Mouse (Mus musculus): ENCODE data around the gene Zfp692. TPM values are rescaled to one million over a fixed set of nuclear protein-coding genes. Genes with fewer than 3 reads are reported as not detected.
"Not testable (repeated sequence)": the region's sequence is repeated elsewhere in the genome, so short reads cannot be mapped to it uniquely, and the experiment has no call there.

Zfp692 gene
- polyA plus RNA-seq, 1 experiment from 2014 or later: 17.4 TPM

DNA sequence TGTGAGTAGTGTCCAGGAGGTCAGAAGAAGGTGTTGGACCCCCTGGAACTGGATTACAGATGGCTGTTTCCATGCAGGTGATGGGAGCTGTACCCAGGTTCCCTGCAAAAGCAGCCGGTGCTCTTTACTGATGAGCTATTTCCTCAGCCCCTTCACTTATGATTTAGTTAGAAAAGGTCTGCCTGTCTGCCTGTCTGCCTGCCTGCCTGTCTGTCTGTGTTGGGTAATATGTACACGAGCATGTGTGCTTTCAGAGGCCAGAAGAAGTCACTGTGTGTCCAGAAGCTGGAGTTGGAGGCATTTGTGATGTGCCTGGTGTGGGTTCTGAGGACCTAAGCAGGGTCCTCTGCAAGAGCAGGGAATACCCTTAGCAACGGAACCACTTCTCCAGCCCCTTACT, 46.8 kb downstream of the Zfp692 start:
- Histone ChIP-seq H3K27me3 (ENCODE audit: control insufficient read depth, insufficient read depth, low read length) (no peaks in the 10 kb centered on the region; the same call in 1 of the 2 replicates), H3K9me3 (ENCODE audit: control insufficient read depth, low read length) (no peaks in the 10 kb centered on the region), H3K36me3 (ENCODE audit: control insufficient read depth, insufficient read depth, low read length) (no peaks in the 10 kb centered on the region), H3K4me3 (ENCODE audit: low read depth, low read length) (no peak overlapping the region), H3K27ac (ENCODE audit: low read depth, low read length) (no peak overlapping the region), H3K9ac (ENCODE audit: low read length) (no peak overlapping the region), H3K4me1 (replicated peaks; ENCODE audit: control insufficient read depth, insufficient read depth, low read length) (no peaks in the 10 kb centered on the region), H3K4me2 (ENCODE audit: low read depth, low read length, severe bottlenecking) (no peak overlapping the region)
- ATAC-seq (replicated peaks; ENCODE audit: low FRiP score) (no peak), DNase-seq (ENCODE audit: low spot score) (no peak)
- whole genome bisulfite sequencing: 83% methylated on average over 3 of the region's 3 CpGs

DNA sequence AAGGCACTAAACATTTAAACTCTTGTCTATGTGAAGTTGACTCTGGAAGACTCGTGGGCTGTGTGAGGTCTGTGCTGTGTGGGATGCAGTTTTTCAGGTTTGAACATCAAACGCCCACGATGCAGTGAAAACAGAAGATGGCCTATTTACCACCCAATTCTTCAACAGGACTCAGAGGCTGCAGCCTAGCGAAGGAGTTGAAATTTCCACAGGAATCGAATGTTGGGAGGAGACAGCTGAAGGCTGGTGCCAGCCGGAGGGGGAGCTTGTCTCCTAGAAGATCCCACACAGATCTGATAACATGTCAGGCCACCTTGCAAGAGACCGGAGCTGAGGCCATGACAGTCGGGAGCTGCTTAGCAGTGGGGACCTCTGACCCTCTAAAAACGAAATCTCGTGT, 47.6 kb downstream of the Zfp692 start:
- Histone ChIP-seq H3K27me3 (ENCODE audit: control insufficient read depth, insufficient read depth, low read length) (no peaks in the 10 kb centered on the region; the same call in 1 of the 2 replicates), H3K27ac (ENCODE audit: low read depth, low read length) (no peak overlapping the region), H3K4me1 (replicated peaks; ENCODE audit: control insufficient read depth, insufficient read depth, low read length) (no peaks in the 10 kb centered on the region), H3K9ac (ENCODE audit: low read length) (no peak overlapping the region), H3K9me3 (ENCODE audit: control insufficient read depth, low read length) (no peaks in the 10 kb centered on the region), H3K36me3 (ENCODE audit: control insufficient read depth, insufficient read depth, low read length) (no peaks in the 10 kb centered on the region), H3K4me3 (ENCODE audit: low read depth, low read length) (no peak overlapping the region), H3K4me2 (ENCODE audit: low read depth, low read length, severe bottlenecking) (no peak overlapping the region)
- DNase-seq (ENCODE audit: low spot score): no peak
- 77% methylated on average over 10 of the region's 10 CpGs for WGBS
- no peak for ATAC-seq (replicated peaks; ENCODE audit: low FRiP score)

DNA sequence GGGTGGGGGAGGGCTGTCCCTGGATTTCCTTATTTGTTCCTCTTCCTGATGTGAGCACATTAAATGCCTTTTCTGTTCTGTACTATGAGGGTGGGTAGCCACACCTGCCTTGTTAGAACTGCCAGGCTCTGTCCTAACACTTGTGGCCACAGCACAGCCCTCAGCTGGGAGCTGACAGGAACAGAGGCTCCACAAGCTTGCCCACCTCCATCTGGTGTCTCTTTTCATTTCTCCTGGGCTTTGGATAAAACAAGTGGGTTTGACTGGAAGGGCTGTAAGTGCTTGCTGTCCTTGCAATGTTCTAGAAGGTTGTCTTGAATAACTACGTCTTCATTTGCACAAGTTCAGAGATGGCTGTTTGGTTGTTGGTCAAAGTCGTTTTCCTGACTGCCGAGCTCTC, 48.1 kb downstream of the Zfp692 start:
- Histone ChIP-seq H3K27me3 (ENCODE audit: control insufficient read depth, insufficient read depth, low read length) (no peaks in the 10 kb centered on the region; the same call in 1 of the 2 replicates), H3K27ac (ENCODE audit: low read depth, low read length) (no peak overlapping the region), H3K9ac (ENCODE audit: low read length) (no peak overlapping the region), H3K36me3 (ENCODE audit: control insufficient read depth, insufficient read depth, low read length) (no peaks in the 10 kb centered on the region), H3K9me3 (ENCODE audit: control insufficient read depth, low read length) (no peaks in the 10 kb centered on the region), H3K4me2 (ENCODE audit: low read depth, low read length, severe bottlenecking) (no peak overlapping the region), H3K4me1 (replicated peaks; ENCODE audit: control insufficient read depth, insufficient read depth, low read length) (no peaks in the 10 kb centered on the region), H3K4me3 (ENCODE audit: low read depth, low read length) (no peak overlapping the region)
- DNase-seq (ENCODE audit: low spot score): no peak
- ATAC-seq (replicated peaks; ENCODE audit: low FRiP score): no peak
- WGBS: 89% methylated on average over 3 of the region's 3 CpGs

DNA sequence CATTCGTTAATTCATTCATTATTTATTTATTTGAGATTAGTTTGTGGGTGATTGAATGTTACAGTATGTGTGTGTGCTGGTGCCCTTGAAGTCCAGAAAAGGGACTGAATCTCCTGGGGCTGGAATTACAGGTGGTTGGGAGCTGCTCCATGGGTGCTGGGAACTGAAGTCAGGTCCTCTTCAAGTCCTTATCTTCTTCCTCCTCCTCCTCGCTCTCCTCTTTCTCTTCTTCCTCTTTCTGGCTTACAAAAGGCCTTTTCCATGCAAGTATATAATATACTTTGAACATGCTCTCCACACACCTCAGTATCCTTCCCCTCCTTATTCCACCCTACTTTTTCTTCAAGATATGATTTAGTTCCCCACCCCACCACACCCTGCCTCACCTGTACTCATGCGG, 50.2 kb downstream of the Zfp692 start:
- H3K4me1 ChIP-seq (replicated peaks; ENCODE audit: control insufficient read depth, insufficient read depth, low read length): no peaks in the 10 kb centered on the region
- no peak for ATAC-seq (replicated peaks; ENCODE audit: low FRiP score)
- WGBS: 88% methylated on average over 3 of the region's 3 CpGs

DNA sequence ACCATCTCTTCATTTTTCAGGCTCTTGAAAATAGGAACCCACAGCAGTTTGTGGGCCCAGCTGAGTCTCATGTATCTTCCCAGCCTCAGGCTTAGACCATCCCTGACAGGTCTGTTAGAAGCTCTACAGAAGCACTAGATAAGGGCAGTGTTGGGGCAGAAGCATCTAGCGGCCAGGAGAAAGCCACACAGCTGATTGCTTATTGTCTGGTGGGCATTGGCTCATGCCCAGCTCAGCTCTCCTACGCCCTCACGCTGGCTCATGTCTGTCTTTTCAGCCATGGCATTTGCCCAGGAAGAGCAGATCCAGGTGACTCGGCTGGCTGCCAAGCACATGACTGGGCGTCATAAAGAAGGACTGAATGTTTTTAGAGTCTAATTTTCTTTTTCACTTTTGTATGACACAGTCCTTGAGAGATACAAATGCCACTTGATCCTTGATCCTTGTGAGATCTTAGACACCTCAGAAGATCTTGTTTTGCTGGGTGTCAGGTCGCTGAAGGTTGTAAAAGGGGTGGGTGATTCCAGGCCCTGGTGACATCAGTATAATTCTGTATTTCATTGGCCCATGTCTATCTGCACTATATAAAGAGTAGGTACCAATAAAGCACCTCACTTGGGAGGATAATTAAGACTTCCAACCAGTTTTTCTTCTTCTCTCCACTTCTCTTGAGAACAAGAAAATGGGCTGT, 51.1 kb downstream of the Zfp692 start:
- Histone ChIP-seq H3K4me2 (ENCODE audit: low read depth, low read length, severe bottlenecking) (no peak overlapping the region), H3K36me3 (ENCODE audit: control insufficient read depth, insufficient read depth, low read length) (no peaks in the 10 kb centered on the region), H3K27me3 (ENCODE audit: control insufficient read depth, insufficient read depth, low read length) (no peaks in the 10 kb centered on the region; the same call in 1 of the 2 replicates), H3K9me3 (ENCODE audit: control insufficient read depth, low read length) (no peaks in the 10 kb centered on the region), H3K27ac (ENCODE audit: low read depth, low read length) (no peak overlapping the region), H3K9ac (ENCODE audit: low read length) (no peak overlapping the region), H3K4me3 (ENCODE audit: low read depth, low read length) (no peak overlapping the region), H3K4me1 (replicated peaks; ENCODE audit: control insufficient read depth, insufficient read depth, low read length) (no peaks in the 10 kb centered on the region)
- 84% methylated on average over 6 of the region's 6 CpGs for WGBS
- DNase-seq (ENCODE audit: low spot score) (no peak), ATAC-seq (replicated peaks; ENCODE audit: low FRiP score) (no peak)

More for the DNA sequence above, 50.2 kb downstream of the Zfp692 start:
- Histone ChIP-seq H3K36me3 (ENCODE audit: control insufficient read depth, insufficient read depth, low read length) (no peaks in the 10 kb centered on the region), H3K9me3 (ENCODE audit: control insufficient read depth, low read length) (no peaks in the 10 kb centered on the region), H3K4me3 (ENCODE audit: low read depth, low read length) (no peak overlapping the region), H3K27me3 (ENCODE audit: control insufficient read depth, insufficient read depth, low read length) (no peaks in the 10 kb centered on the region; the same call in 1 of the 2 replicates), H3K9ac (ENCODE audit: low read length) (no peak overlapping the region), H3K4me2 (ENCODE audit: low read depth, low read length, severe bottlenecking) (no peak overlapping the region), H3K27ac (ENCODE audit: low read depth, low read length) (no peak overlapping the region)
- no peak for DNase-seq (ENCODE audit: low spot score)

DNA sequence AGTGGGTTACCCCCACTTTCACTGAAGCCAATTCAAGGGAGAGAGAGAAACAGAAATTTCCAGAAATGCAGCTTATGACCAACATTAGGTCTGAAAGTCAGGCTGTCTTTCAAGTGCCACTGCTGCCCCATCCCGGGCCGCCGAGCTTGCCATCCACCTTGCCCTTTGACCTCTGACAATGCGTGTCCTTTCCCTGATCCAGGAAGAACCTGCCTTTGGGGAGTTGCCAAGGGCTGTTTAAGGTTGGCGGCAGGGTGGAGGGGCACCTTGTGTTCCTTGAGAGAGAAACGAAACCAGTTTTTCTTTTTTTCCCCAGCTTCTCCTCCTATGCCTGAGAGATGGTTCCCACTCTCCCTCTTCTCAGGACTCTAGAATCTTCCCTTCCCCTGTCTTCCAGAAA, 55.7 kb downstream of the Zfp692 start:
- H3K27ac ChIP-seq (ENCODE audit: low read depth, low read length); H3K27me3 ChIP-seq (ENCODE audit: control insufficient read depth, insufficient read depth, low read length); H3K9ac ChIP-seq (ENCODE audit: low read length); DNase-seq (ENCODE audit: low spot score); H3K4me2 ChIP-seq (ENCODE audit: low read depth, low read length, severe bottlenecking); ATAC-seq (replicated peaks; ENCODE audit: low FRiP score); H3K9me3 ChIP-seq (ENCODE audit: control insufficient read depth, low read length); H3K4me1 ChIP-seq (replicated peaks; ENCODE audit: control insufficient read depth, insufficient read depth, low read length); H3K36me3 ChIP-seq (ENCODE audit: control insufficient read depth, insufficient read depth, low read length); H3K4me3 ChIP-seq (ENCODE audit: low read depth, low read length): not testable (repeated sequence)
- WGBS: no CpG with 5 or more reads among the region's 6 CpGs

Other genes starting within 250 kb of the Zfp692 start
- not detected in 2 replicates for gene Gm12248, start 213.9 kb upstream of the Zfp692 start, polyA plus RNA-seq (2014; fragmentation: Nextera tagmentation; extraction: Ambion mirVana)
- 95.8 and 103 TPM in 2 replicates for gene Cnot8, start 202.9 kb upstream of the Zfp692 start, polyA plus RNA-seq (2014; fragmentation: Nextera tagmentation; extraction: Ambion mirVana)
- gene Gemin5, start 138.5 kb upstream of the Zfp692 start, polyA plus RNA-seq (2014; fragmentation: Nextera tagmentation; extraction: Ambion mirVana): 27.4 and 27.7 TPM in 2 replicates
- 119 TPM in 2 replicates for gene Mrpl22, start 135.4 kb upstream of the Zfp692 start, polyA plus RNA-seq (2014; fragmentation: Nextera tagmentation; extraction: Ambion mirVana)
- gene Igtp, start 107.5 kb upstream of the Zfp692 start, polyA plus RNA-seq (2014; fragmentation: Nextera tagmentation; extraction: Ambion mirVana): 2.0 and 2.3 TPM in 2 replicates
- gene Irgm2, start 107.5 kb upstream of the Zfp692 start, polyA plus RNA-seq (2014; fragmentation: Nextera tagmentation; extraction: Ambion mirVana): 0.28 and 0.47 TPM in 2 replicates
- 0.08 TPM in 1 of 2 replicates, not detected in the other for gene 4930438A08Rik, start 32.3 kb upstream of the Zfp692 start, polyA plus RNA-seq (2014; fragmentation: Nextera tagmentation; extraction: Ambion mirVana)
- gene Zfp672, start 23.3 kb downstream of the Zfp692 start, polyA plus RNA-seq (2014; fragmentation: Nextera tagmentation; extraction: Ambion mirVana): 30.6 and 33.2 TPM in 2 replicates
- gene Sh3bp5l, start 23.7 kb downstream of the Zfp692 start, polyA plus RNA-seq (2014; fragmentation: Nextera tagmentation; extraction: Ambion mirVana): 36.7 and 41.0 TPM in 2 replicates
- not detected in 2 replicates for gene Lypd8, start 72.0 kb downstream of the Zfp692 start, polyA plus RNA-seq (2014; fragmentation: Nextera tagmentation; extraction: Ambion mirVana)
- gene 1810065E05Rik, start 114.0 kb downstream of the Zfp692 start, polyA plus RNA-seq (2014; fragmentation: Nextera tagmentation; extraction: Ambion mirVana): not detected in 2 replicates
- gene Gm12253, start 125.5 kb downstream of the Zfp692 start, polyA plus RNA-seq (2014; fragmentation: Nextera tagmentation; extraction: Ambion mirVana): not detected in 2 replicates
- gene Lypd9, start 145.9 kb downstream of the Zfp692 start, polyA plus RNA-seq (2014; fragmentation: Nextera tagmentation; extraction: Ambion mirVana): not detected in 2 replicates
- gene Olfr30, start 155.2 kb downstream of the Zfp692 start, polyA plus RNA-seq (2014; fragmentation: Nextera tagmentation; extraction: Ambion mirVana): not detected in 2 replicates
- gene Olfr332, start 185.5 kb downstream of the Zfp692 start, polyA plus RNA-seq (2014; fragmentation: Nextera tagmentation; extraction: Ambion mirVana): not detected in 2 replicates
- not detected in 2 replicates for gene Olfr331, start 195.5 kb downstream of the Zfp692 start, polyA plus RNA-seq (2014; fragmentation: Nextera tagmentation; extraction: Ambion mirVana)
- gene Olfr330, start 227.8 kb downstream of the Zfp692 start, polyA plus RNA-seq (2014; fragmentation: Nextera tagmentation; extraction: Ambion mirVana): not detected in 2 replicates
- not detected in 2 replicates for gene Olfr329-ps, start 239.4 kb downstream of the Zfp692 start, polyA plus RNA-seq (2014; fragmentation: Nextera tagmentation; extraction: Ambion mirVana)
- 0.07 and 0.12 TPM in 2 replicates for gene Olfr328, start 248.6 kb downstream of the Zfp692 start, polyA plus RNA-seq (2014; fragmentation: Nextera tagmentation; extraction: Ambion mirVana)

Measured in forebrain, embryonic 11.5 days (tissue).